In the genomic region with DNA sequence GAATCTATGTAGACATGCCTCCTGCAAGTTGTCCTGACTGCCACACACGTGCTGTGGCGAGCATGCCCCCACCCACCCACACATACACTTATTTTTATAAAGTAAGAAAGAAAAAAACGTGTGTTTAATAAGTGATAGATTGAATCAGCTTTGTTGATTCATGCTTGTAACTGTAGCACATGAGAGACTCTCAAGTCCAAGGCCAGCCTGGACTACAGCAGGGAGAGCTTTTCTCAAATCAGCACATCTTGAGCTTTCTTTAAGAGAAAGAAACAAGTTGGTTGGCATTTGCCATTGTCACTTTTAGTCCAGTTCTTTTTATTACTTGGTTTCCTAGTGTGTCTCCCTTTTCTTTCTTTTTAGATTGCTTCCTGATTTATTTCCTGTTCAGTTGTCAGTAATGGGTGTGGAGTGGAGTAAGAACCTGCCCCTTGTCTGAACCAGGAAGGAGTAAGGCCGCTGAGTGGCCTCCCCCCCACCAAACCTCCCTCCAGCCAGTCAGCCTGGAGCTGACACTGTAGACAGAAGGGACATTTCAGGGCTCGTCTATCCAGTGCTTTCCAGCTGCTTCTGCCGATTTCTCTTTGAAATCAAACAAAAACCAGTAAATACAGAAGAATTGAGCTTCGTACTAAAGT, we compare ENCODE assay signal across 9 mouse cellular contexts. TPM values are rescaled to one million over a fixed set of nuclear protein-coding genes. Genes with fewer than 3 reads are reported as not detected.
DNase-seq lines count a peak whose midpoint lies in the region; ATAC-seq and TF ChIP-seq lines count a peak whose summit lies in the region.
"Had no signal": no experiment of that assay in that cellular context is flagged by ENCODE, and none has a peak within 500 bp of the region (broad histone marks: within the 10 kb centered on the region; RNA-seq: fewer than 3 reads in every experiment).

No protein-coding gene starts in this region.

- H3K27ac ChIP-seq in neural tube, embryonic 12.5 days = no peak overlapping the region
- H3K27ac ChIP-seq in heart, adult 2 months = peak overlapping the region; percentile 68
- H3K27ac ChIP-seq in kidney, embryonic 15.5 days = peak overlapping the region; percentile 82
- H3K27ac ChIP-seq in macrophage = peak overlapping the region; percentile 53
- no peak overlapping the region for H3K27ac ChIP-seq in hindbrain, postnatal 0 days

- H3K4me1 ChIP-seq in neural tube, embryonic 12.5 days = peaks cover 6% of the 10 kb centered on the region
- peaks cover 7% of the 10 kb centered on the region for H3K4me1 ChIP-seq in heart, adult 2 months (ENCODE audit: control insufficient read depth, insufficient read depth, low read length)
- H3K4me1 ChIP-seq in kidney, embryonic 15.5 days = peaks cover 19% of the 10 kb centered on the region
- H3K4me1 ChIP-seq in hindbrain, postnatal 0 days (ENCODE audit: insufficient read depth, low read length) = no peaks in the 10 kb centered on the region

- TF ChIP-seq CTCF in heart, adult 2 months (IDR thresholded peaks at IDR 0.05) = no peak
- TF ChIP-seq CTCF in hindbrain, postnatal 0 days (IDR thresholded peaks at IDR 0.05; ENCODE audit: low read depth) = no peak

- intact Hi-C loops in heart, adult 2 months (cut with DNase I) = loop anchor here (2.0 kb wide), 1 partner anchor 42 kb away; no protein-coding TSS in a partner anchor

- H3K9me3 ChIP-seq in neural tube, embryonic 12.5 days = no peaks in the 10 kb centered on the region
- H3K9me3 ChIP-seq in kidney, embryonic 15.5 days (replicated peaks) = no peaks in the 10 kb centered on the region
- H3K9me3 ChIP-seq in hindbrain, postnatal 0 days (ENCODE audit: low read length) = no peaks in the 10 kb centered on the region

- H3K27me3 ChIP-seq in neural tube, embryonic 12.5 days (replicated peaks) = no peaks in the 10 kb centered on the region
- no peaks in the 10 kb centered on the region for H3K27me3 ChIP-seq in heart, adult 2 months (ENCODE audit: control insufficient read depth, insufficient read depth, low read length)
- H3K27me3 ChIP-seq in kidney, embryonic 15.5 days = no peaks in the 10 kb centered on the region
- no peaks in the 10 kb centered on the region for H3K27me3 ChIP-seq in hindbrain, postnatal 0 days (ENCODE audit: insufficient read depth, low read length)
- H3K27me3 ChIP-seq: Patski had no signal

- peak; percentile 53; the same call in 1 of the 2 replicates for ATAC-seq in neural tube, embryonic 12.5 days (ENCODE audit: low FRiP score, low read depth)
- ATAC-seq in kidney, embryonic 15.5 days (replicated peaks; ENCODE audit: low FRiP score) = peak; percentile 88; the same call in 1 of the 2 replicates
- ATAC-seq in hindbrain, postnatal 0 days = no peak
- ATAC-seq: Patski had no signal

- no peak overlapping the region for H3K4me3 ChIP-seq in neural tube, embryonic 12.5 days
- H3K4me3 ChIP-seq in heart, adult 2 months = no peak overlapping the region; the same call in 1 of the 2 replicates
- no peak overlapping the region for H3K4me3 ChIP-seq in kidney, embryonic 15.5 days (replicated peaks)
- H3K4me3 ChIP-seq in macrophage (ENCODE audit: inconsistent target) = no peak overlapping the region
- H3K4me3 ChIP-seq in hindbrain, postnatal 0 days (ENCODE audit: low read length) = no peak overlapping the region

- peak; percentile 59 for TF ChIP-seq POLR2A in heart, adult 2 months (IDR thresholded peaks at IDR 0.05; ENCODE audit: insufficient read depth, low read depth, low read length)

- TF ChIP-seq EP300 in heart, adult 2 months (IDR thresholded peaks at IDR 0.05; ENCODE audit: insufficient read depth, low read depth, low read length) = 0 out of 2 replicates have a peak, but pooled peaks have one; percentile 12

- peaks cover 3% of the 10 kb centered on the region for H3K79me2 ChIP-seq in heart, adult 2 months (replicated peaks; ENCODE audit: control insufficient read depth, insufficient read depth, low read length)
- H3K79me2 ChIP-seq in macrophage (ENCODE audit: inconsistent target) = peaks cover 91% of the 10 kb centered on the region

- H3K9ac ChIP-seq in neural tube, embryonic 12.5 days = no peak overlapping the region
- H3K9ac ChIP-seq in heart, adult 2 months (ENCODE audit: low read depth, low read length) = no peak overlapping the region
- no peak overlapping the region for H3K9ac ChIP-seq in kidney, embryonic 15.5 days
- no peak overlapping the region for H3K9ac ChIP-seq in hindbrain, postnatal 0 days (replicated peaks; ENCODE audit: low read length)

- H3K36me3 ChIP-seq in neural tube, embryonic 12.5 days = no peaks in the 10 kb centered on the region
- peaks cover 3% of the 10 kb centered on the region for H3K36me3 ChIP-seq in heart, adult 2 months (ENCODE audit: control insufficient read depth, insufficient read depth, low read length)
- no peaks in the 10 kb centered on the region for H3K36me3 ChIP-seq in kidney, embryonic 15.5 days
- no peaks in the 10 kb centered on the region for H3K36me3 ChIP-seq in macrophage (ENCODE audit: inconsistent target)
- no peaks in the 10 kb centered on the region for H3K36me3 ChIP-seq in hindbrain, postnatal 0 days (ENCODE audit: insufficient read depth, low read length)

- 0 out of 2 replicates have a peak overlapping the region, but pooled peaks have one; percentile 5 for H3K4me2 ChIP-seq in neural tube, embryonic 12.5 days (replicated peaks)
- peak overlapping the region; percentile 34 for H3K4me2 ChIP-seq in kidney, embryonic 15.5 days
- H3K4me2 ChIP-seq in hindbrain, postnatal 0 days (ENCODE audit: low read depth, low read length) = no peak overlapping the region

- DNase-seq in neural tube, embryonic 10.5 days (ENCODE audit: extremely low spot score, low spot score) = no peak
- peak; percentile 45 to 54 for DNase-seq in heart, adult 2 months
- DNase-seq in right cerebral cortex, postnatal 25 days = no peak
- DNase-seq in hindbrain, postnatal 0 days (ENCODE audit: low spot score) = no peak
- no peak for DNase-seq in layer of hippocampus, postnatal 10 days (ENCODE audit: low spot score in 2 of 2)

- WGBS in neural tube, embryonic 12.5 days = 32% methylated on average over 7 of the region's 7 CpGs
- 39% methylated on average over 7 of the region's 7 CpGs for WGBS in heart, adult 2 months
- 31% methylated on average over 7 of the region's 7 CpGs for WGBS in kidney, embryonic 15.5 days
- 30% methylated on average over 7 of the region's 7 CpGs for WGBS in macrophage (ENCODE audit: missing documents)
- WGBS in hindbrain, postnatal 0 days = 63% methylated on average over 7 of the region's 7 CpGs

RNA-seq across cellular contexts. Expression of gene Atg14, which starts 55.5 kb away (rescaled TPM):
- 20.2 and 20.3 TPM in 2 replicates for polyA plus RNA-seq in neural tube, embryonic 12.5 days (2016; fragmentation: Nextera tagmentation; extraction: Ambion mirVana)
- total RNA-seq in heart, adult 2 months (2021) = 10 to 100 TPM in 1 of 2 experiments, 1 to 10 TPM in 1; 7.9 to 11.6 TPM
- polyA plus RNA-seq in heart, adult 2 months (2012; rRNA removed) = 6.4 and 8.6 TPM in 2 replicates
- polyA plus RNA-seq in kidney, embryonic 15.5 days (2015; fragmentation: Nextera tagmentation; extraction: Ambion mirVana) = 15.9 and 17.5 TPM in 2 replicates
- total RNA-seq in macrophage (2018; cell fraction: chromatin; rRNA removed) = 10 to 100 TPM in 24 of 26 experiments, 1 to 10 TPM in 2; 7.9 to 42.0 (median 21.3) TPM
- total RNA-seq in macrophage (2018; cell fraction: cytosol; rRNA removed) = 10 to 100 TPM in 19 of 26 experiments, 1 to 10 TPM in 7; 6.0 to 17.0 (median 12.2) TPM
- total RNA-seq in macrophage (2018; cell fraction: nucleus; rRNA removed) = 10 to 100 TPM in 23 of 26 experiments, 1 to 10 TPM in 3; 8.3 to 33.2 (median 13.8) TPM
- 8.9 to 13.0 TPM (median 10.3 TPM) in 3 replicates for polyA plus RNA-seq in macrophage (2018)
- 5.2 and 6.1 TPM in 2 replicates for total RNA-seq in hindbrain, postnatal 0 days (2014; rRNA removed)
- 22.5 and 23.5 TPM in 2 replicates for polyA plus RNA-seq in hindbrain, postnatal 0 days (2015; fragmentation: Nextera tagmentation; extraction: Ambion mirVana)
- 10 to 100 TPM; 13.6 to 13.9 TPM for total RNA-seq in layer of hippocampus, postnatal 10 days (2021)

Comparison
In these comparisons a context has a peak if more than half of its experiments do, and no peak if none do; other contexts are left out.
1. H3K27ac ChIP-seq: peak in heart, adult 2 months (single experiment), kidney, embryonic 15.5 days (single experiment) and macrophage (single experiment); none in neural tube, embryonic 12.5 days (single experiment) and hindbrain, postnatal 0 days (single experiment).
2. DNase-seq: peak in heart, adult 2 months (2 of 2); none in neural tube, embryonic 10.5 days (single experiment), right cerebral cortex, postnatal 25 days (single experiment), hindbrain, postnatal 0 days (single experiment) and layer of hippocampus, postnatal 10 days (0 of 2).